Mouse (Mus musculus): ENCODE measurements around the gene Fars2.

GRCm38 (mm10) chr13:36722309-36722708 lies 605.1 kb downstream of the Fars2 start:
- TF ChIP-seq CTCF (IDR thresholded peaks at IDR 0.05; ENCODE audit: extremely low read depth, insufficient read depth, insufficient read length, insufficient replicate concordance) = no peak
- no peak for TF ChIP-seq POLR2A (IDR thresholded peaks at IDR 0.05; ENCODE audit: low read depth, low read length)

All from spleen, adult 2 months (tissue).